Mouse (Mus musculus) neural tube, embryonic 11.5 days (tissue): Measurements from ENCODE around the gene Fbxo11. TPM values are rescaled to one million over a fixed set of nuclear protein-coding genes. Genes with fewer than 3 reads are reported as not detected.

Experiments
- ATAC-seq: fragments of 200-750 bp; cut with Nextera tagmentation; 2 replicates; pipeline ENCODE4 v1.8.0; 2017; ENCODE audit warnings: moderate number of reproducible peaks, mild to moderate bottlenecking, moderate TSS enrichment, moderate library complexity; ENCODE audit not compliant: insufficient read depth, low FRiP score, low TSS enrichment
- DNase-seq: peaks from one replicate; pipeline ENCODE4 v3.0.0-alpha.2; 2015; ENCODE audit warnings: low spot score
- H3K27ac ChIP-seq: fragments of 300-500 bp; sonication (generic); 2 replicates; pipeline ENCODE4 v1.5.1; 2014; ENCODE audit warnings: low read depth, mild to moderate bottlenecking, low read length
- H3K27me3 ChIP-seq: fragments of 300-500 bp; sonication (generic); 2 replicates; pipeline ENCODE4 v1.6.1; 2014; ENCODE audit warnings: mild to moderate bottlenecking, low read length, mixed read lengths; ENCODE audit not compliant: control insufficient read depth, insufficient read depth
- H3K36me3 ChIP-seq: fragments of 300-500 bp; sonication (generic); 2 replicates; pipeline ENCODE4 v1.6.1; 2014; ENCODE audit warnings: mild to moderate bottlenecking, low read length, moderate library complexity, mixed read lengths; ENCODE audit not compliant: control insufficient read depth, insufficient read depth
- H3K4me1 ChIP-seq: fragments of 300-500 bp; sonication (generic); 2 replicates; pipeline ENCODE4 v1.6.1; 2014; ENCODE audit warnings: low read length, mixed read lengths; ENCODE audit not compliant: control insufficient read depth, insufficient read depth
- H3K4me2 ChIP-seq: fragments of 300-500 bp; sonication (generic); 2 replicates; pipeline ENCODE4 v1.6.1; 2014; ENCODE audit warnings: low read depth, mild to moderate bottlenecking, moderate library complexity
- H3K4me3 ChIP-seq: fragments of 300-500 bp; sonication (generic); 2 replicates; pipeline ENCODE4 v1.5.1; 2014; ENCODE audit warnings: low read depth, low read length
- H3K9ac ChIP-seq: fragments of 300-500 bp; sonication (generic); 2 replicates; pipeline ENCODE4 v1.6.1; 2014; ENCODE audit warnings: mild to moderate bottlenecking, low read length
- H3K9me3 ChIP-seq: fragments of 300-500 bp; sonication (generic); 2 replicates; pipeline ENCODE4 v1.6.1; 2016; ENCODE audit warnings: low read length; ENCODE audit not compliant: control insufficient read depth
- WGBS: fragments of 180-500 bp; shearing (Covaris S2); extraction: QIAGEN DNeasy Blood & Tissue Kit; methylation state at CpG from one replicate; pipeline ENCODE4 v1.1.7; 2014; 5-methylcytosine and 5-hydroxymethylcytosine counted together
- polyA plus RNA-seq: library from polyadenylated mRNA; unstranded; fragments of >200 nt; fragmentation: Nextera tagmentation; extraction: Ambion mirVana; gene quantifications from 2 replicates; pipeline ENCODE4 v1.2.1, GENCODE M21; 2014

The Fbxo11 gene
- polyA plus RNA-seq, 1 experiment from 2014 or later: 40.4 TPM

DNA sequence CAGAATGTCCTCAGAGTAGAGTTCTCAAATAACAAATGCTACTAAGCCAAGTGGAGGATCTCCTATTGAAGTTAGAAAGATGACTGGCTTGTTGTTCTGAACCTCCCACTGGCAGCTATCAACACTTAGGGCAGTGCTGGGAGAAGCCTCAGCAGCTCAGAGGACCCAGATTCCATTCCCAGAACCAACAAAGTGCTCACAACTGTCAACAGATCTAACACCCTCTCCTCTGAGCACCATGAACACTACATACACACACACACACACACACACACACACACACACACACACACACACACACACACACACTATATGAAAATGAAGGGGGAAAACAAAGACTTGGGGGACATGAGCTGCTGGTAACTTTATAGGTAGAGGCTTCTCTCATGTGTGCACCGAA, 60.2 kb downstream of the Fbxo11 start:
- peaks cover 6% of the 10 kb centered on the region for H3K36me3 ChIP-seq
- H3K9ac ChIP-seq: no peak overlapping the region
- H3K4me2 ChIP-seq: no peak overlapping the region
- H3K27me3 ChIP-seq: no peaks in the 10 kb centered on the region
- no peak overlapping the region for H3K4me3 ChIP-seq
- H3K4me1 ChIP-seq: no peaks in the 10 kb centered on the region
- no peaks in the 10 kb centered on the region for H3K9me3 ChIP-seq
- H3K27ac ChIP-seq: no peak overlapping the region
- WGBS: 100% methylated on average over 1 of the region's 1 CpGs
- no peak for DNase-seq
- no peak for ATAC-seq

DNA sequence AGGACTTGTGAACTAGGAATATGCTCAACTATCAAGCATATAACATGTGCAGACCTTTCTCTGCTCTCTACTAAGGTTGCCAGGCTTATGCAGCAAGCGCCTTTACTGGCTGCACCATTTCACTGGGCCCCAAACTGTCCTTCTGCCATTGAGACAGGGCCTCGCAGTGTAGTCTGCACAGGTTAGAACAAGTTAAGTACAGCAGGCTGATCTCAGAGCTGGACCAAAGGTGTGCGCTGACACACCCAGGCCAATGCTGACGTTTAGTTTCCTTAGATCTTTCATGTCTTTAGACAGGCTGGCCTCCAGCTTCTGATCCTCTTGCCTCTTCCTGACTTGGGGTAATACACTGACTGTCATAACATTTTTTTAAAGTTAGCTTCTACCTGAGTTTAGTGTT, 67.3 kb downstream of the Fbxo11 start:
- DNase-seq: no peak
- Histone ChIP-seq H3K36me3 (peaks cover 4% of the 10 kb centered on the region), H3K9me3 (no peaks in the 10 kb centered on the region), H3K27ac (no peak overlapping the region), H3K27me3 (no peaks in the 10 kb centered on the region), H3K9ac (no peak overlapping the region), H3K4me1 (no peaks in the 10 kb centered on the region), H3K4me2 (no peak overlapping the region), H3K4me3 (no peak overlapping the region)
- WGBS: 90% methylated on average over 4 of the region's 4 CpGs
- no peak for ATAC-seq

DNA sequence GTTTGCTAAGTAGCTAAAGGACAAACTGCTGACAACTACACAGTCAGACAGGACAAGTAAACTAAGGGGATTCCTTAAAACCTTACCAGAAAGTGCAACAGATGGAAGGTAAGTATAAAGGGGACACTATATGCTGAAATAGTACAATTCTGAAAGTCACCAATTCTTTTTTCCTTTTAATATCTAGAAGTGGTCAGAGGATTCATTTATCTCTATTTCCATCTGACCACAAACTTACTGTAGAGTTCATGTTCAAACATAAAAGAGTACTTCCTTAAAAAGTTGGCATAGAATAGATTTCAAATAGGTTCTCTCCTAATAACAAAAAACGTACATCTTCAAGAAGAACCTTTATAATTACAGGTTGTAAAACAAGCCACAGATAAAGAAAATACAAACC, 71.8 kb downstream of the Fbxo11 start:
- no peak for DNase-seq
- H3K4me1 ChIP-seq: no peaks in the 10 kb centered on the region
- H3K9ac ChIP-seq: no peak overlapping the region
- H3K9me3 ChIP-seq: no peaks in the 10 kb centered on the region
- H3K27ac ChIP-seq: no peak overlapping the region
- H3K36me3 ChIP-seq: peaks cover 11% of the 10 kb centered on the region; the same call in 1 of the 2 replicates
- 94% methylated on average over 1 of the region's 1 CpGs for WGBS
- no peak for ATAC-seq
- no peaks in the 10 kb centered on the region for H3K27me3 ChIP-seq
- no peak overlapping the region for H3K4me3 ChIP-seq
- no peak overlapping the region for H3K4me2 ChIP-seq

DNA sequence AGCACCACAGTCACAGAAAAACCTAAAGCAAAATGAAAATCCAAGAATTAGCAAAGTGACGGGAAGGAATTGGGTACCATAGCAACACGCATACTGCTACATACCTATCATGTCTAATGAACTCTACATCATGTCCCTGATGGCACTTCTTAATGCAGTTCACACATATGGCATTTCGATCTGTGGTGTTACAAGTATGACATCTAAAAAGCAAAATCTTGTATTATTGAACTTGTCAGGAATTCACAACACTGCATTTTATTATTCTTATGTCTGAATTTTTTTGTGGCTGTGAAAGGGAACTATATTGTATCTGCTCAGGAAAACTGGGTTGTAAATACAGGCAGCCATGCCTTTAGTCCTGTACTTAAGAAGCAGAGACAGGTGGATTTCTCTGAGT, 72.9 kb downstream of the Fbxo11 start:
- WGBS: 90% methylated on average over 3 of the region's 3 CpGs
- ATAC-seq: no peak
- no peaks in the 10 kb centered on the region for H3K4me1 ChIP-seq

DNA sequence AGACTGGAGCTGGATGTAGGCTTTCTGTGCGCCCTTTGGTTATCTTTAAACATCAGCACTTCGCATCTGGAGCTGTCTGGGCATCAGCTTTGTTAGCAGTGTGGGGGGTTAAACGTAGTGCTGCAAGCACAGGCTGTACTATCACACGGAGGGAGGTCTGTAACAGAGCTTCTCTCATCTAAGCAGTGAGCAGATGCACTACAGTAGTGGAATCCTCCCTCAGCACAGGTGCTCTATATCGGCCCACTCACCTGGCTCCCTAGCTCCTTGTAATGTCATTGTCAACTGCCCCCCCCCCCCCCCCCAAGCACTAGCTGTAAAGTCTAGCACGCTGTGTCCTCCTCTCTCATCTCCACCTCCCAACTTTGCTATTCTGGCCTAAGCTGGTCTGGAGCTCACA, 77.6 kb downstream of the Fbxo11 start:
- H3K9me3 ChIP-seq: no peaks in the 10 kb centered on the region
- H3K36me3 ChIP-seq: peaks cover 16% of the 10 kb centered on the region
- H3K27ac ChIP-seq: no peak overlapping the region
- 87% methylated on average over 6 of the region's 6 CpGs for WGBS
- H3K27me3 ChIP-seq: no peaks in the 10 kb centered on the region
- DNase-seq (no peak), ATAC-seq (no peak)
- H3K9ac ChIP-seq: no peak overlapping the region
- H3K4me1 ChIP-seq: no peaks in the 10 kb centered on the region
- H3K4me3 ChIP-seq: no peak overlapping the region
- no peak overlapping the region for H3K4me2 ChIP-seq

More for the DNA sequence above, 72.9 kb downstream of the Fbxo11 start:
- Histone ChIP-seq H3K9ac (no peak overlapping the region), H3K36me3 (peaks cover 11% of the 10 kb centered on the region; the same call in 1 of the 2 replicates), H3K27me3 (no peaks in the 10 kb centered on the region), H3K4me2 (no peak overlapping the region), H3K9me3 (no peaks in the 10 kb centered on the region), H3K4me3 (no peak overlapping the region), H3K27ac (no peak overlapping the region)
- DNase-seq: no peak

DNA sequence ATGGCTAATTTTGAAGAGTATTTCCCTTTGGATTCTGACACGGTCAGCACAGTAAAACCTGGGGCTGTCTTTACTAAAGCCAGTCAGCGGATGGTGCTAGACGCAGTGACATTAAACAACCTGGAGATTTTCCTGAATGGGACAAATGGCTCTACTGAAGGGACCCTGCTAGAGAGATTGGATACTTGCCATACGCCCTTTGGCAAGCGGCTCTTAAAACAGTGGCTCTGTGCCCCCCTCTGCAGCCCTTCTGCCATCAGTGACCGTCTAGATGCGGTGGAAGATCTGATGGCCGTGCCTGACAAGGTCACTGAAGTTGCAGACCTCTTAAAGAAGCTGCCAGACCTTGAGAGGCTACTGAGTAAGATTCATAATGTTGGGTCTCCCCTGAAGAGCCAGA, 79.2 kb downstream of the Fbxo11 start:
- Histone ChIP-seq H3K36me3 (peaks cover 12% of the 10 kb centered on the region), H3K4me2 (no peak overlapping the region), H3K9me3 (no peaks in the 10 kb centered on the region)

DNA sequence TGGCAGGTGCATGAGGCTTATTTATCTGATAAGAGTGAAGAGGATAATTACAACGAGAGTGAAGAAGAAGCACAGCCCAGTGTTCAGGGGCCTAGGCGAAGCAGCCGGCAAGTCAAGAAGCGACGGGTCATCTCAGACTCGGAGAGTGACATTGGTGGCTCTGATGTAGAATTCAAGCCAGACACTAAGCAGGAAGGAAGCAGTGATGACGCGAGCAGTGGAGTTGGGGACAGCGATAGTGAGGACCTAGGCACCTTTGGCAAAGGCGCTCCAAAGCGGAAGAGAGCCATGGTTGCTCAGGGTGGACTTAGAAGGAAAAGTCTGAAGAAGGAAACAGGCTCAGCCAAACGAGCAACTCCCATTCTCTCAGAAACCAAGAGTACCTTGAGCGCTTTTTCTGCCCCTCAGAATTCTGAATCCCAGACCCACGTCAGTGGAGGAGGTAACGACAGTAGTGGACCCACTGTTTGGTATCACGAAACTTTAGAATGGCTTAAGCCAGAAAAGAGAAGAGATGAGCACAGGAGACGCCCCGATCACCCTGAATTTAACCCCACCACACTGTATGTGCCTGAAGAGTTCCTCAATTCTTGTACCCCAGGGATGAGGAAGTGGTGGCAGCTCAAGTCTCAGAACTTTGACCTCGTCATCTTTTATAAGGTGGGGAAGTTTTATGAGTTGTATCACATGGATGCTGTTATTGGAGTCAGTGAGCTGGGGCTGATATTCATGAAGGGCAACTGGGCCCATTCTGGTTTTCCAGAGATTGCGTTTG, 80.5 kb downstream of the Fbxo11 start:
- Histone ChIP-seq H3K9me3 (no peaks in the 10 kb centered on the region), H3K4me1 (no peaks in the 10 kb centered on the region), H3K27me3 (no peaks in the 10 kb centered on the region), H3K27ac (no peak overlapping the region), H3K4me2 (no peak overlapping the region), H3K4me3 (no peak overlapping the region), H3K36me3 (peaks cover 9% of the 10 kb centered on the region), H3K9ac (no peak overlapping the region)
- WGBS: 95% methylated on average over 20 of the region's 20 CpGs
- no peak for DNase-seq
- no peak for ATAC-seq

More for the DNA sequence above, 79.2 kb downstream of the Fbxo11 start:
- WGBS: 90% methylated on average over 8 of the region's 8 CpGs
- Histone ChIP-seq H3K4me3 (no peak overlapping the region), H3K4me1 (no peaks in the 10 kb centered on the region), H3K27me3 (no peaks in the 10 kb centered on the region), H3K9ac (no peak overlapping the region), H3K27ac (no peak overlapping the region)
- DNase-seq (no peak), ATAC-seq (no peak)

DNA sequence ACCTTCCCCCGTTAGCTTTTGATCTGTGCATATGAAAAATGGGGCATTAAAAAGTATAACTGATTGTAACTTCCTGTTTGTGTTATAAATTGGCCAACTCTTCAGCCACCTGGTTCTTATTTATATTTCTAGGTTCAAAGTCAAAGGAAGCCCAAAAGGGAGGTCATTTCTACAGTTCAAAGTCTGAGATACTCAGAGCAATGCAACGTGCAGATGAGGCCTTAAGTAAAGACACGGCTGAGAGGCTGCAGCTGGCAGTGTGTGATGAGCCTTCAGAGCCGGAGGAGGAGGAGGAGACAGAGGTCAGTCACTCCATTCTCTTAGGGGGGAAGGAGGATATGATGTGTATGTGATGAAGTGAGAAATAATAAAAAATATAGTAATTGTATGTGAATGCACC, 81.8 kb downstream of the Fbxo11 start:
- H3K27ac ChIP-seq: no peak overlapping the region
- ATAC-seq (no peak), DNase-seq (no peak)
- no peak overlapping the region for H3K4me2 ChIP-seq
- H3K9ac ChIP-seq: no peak overlapping the region
- H3K4me3 ChIP-seq: no peak overlapping the region
- H3K4me1 ChIP-seq: no peaks in the 10 kb centered on the region
- 84% methylated on average over 4 of the region's 4 CpGs for WGBS
- H3K9me3 ChIP-seq: no peaks in the 10 kb centered on the region
- H3K27me3 ChIP-seq: no peaks in the 10 kb centered on the region
- H3K36me3 ChIP-seq: peaks cover 5% of the 10 kb centered on the region

DNA sequence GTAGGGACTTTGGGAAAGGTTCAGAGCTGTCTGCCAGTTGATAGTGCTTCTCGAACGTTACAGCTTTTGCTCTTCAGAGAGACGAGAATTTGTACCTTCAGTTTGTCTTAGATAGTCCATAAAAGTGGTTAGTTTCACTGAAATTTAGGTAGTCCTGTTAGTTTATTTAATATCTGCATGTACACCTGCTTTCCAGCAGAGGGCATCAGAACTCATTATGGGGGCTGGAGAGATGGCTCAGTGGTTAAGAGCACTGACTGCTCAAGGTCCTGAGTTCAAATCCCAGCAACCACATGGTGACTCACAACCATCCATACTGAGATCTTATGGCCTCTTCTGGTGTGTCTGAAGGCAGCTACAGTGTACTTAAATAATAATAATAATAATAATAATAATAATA, 83.0 kb downstream of the Fbxo11 start:
- ATAC-seq (no peak), DNase-seq (no peak)
- Histone ChIP-seq H3K4me2 (no peak overlapping the region), H3K9me3 (no peaks in the 10 kb centered on the region), H3K4me1 (no peaks in the 10 kb centered on the region), H3K9ac (no peak overlapping the region), H3K27ac (no peak overlapping the region), H3K4me3 (no peak overlapping the region), H3K27me3 (no peaks in the 10 kb centered on the region), H3K36me3 (peaks cover 5% of the 10 kb centered on the region)
- WGBS: 96% methylated on average over 3 of the region's 3 CpGs
